Mouse (Mus musculus): Measurements from ENCODE around the gene Fto.

DNA sequence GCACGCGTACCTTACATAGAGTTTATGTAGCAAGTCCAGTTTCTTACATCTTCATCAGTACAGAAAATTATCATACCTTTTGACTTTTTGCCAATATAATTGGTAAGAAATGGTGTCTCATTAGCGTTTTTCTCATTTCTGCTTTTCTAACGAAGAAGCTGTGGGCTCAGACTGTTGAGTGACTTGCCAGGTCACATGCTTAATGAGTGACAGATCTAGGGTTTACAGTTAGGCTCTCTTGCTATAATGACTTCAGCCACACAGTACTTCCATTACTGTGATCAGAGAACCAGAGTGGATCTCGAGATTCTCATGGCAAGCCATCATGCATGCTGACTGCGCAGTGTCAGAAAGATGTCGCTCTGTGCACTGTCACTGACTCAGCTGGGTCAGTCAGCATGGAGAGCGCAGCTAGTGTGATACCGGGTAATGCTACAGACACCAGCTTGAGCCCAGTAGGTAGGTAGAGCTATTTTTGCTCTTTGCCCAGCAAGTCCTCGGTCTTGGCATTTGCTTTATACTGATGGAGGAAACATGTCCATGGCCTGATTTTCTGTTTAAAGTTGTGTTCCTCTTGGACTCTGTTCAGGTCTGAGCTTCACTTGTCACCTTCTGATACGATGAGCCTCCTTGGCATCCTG, 188.8 kb downstream of the Fto start:
- TF ChIP-seq POLR2A (IDR thresholded peaks at IDR 0.05; ENCODE audit: low read depth, low read length) (no peak), CTCF (conservative IDR thresholded peaks at IDR 0.05; ENCODE audit: insufficient read depth, insufficient read length, low read depth, low read length) (no peak)
